ENCODE assay signal across 7 mouse cellular contexts in genomic region chr11:60933178-60933930, GRCm38 (mm10). TPM values are rescaled to one million over a fixed set of nuclear protein-coding genes. Genes with fewer than 3 reads are reported as not detected.
DNase-seq lines count a peak whose midpoint lies in the region; ATAC-seq and TF ChIP-seq lines count a peak whose summit lies in the region.

No protein-coding gene starts in this region.

- no peak for ATAC-seq in heart, postnatal 0 days (ENCODE audit: insufficient read depth, low read depth)
- no peak for ATAC-seq in midbrain, embryonic 15.5 days (replicated peaks)

- H3K9me3 ChIP-seq in heart, postnatal 0 days (replicated peaks; ENCODE audit: control insufficient read depth, low read length) = no peaks in the 10 kb centered on the region
- no peaks in the 10 kb centered on the region for H3K9me3 ChIP-seq in limb, embryonic 10.5 days (replicated peaks)
- H3K9me3 ChIP-seq in midbrain, embryonic 15.5 days = no peaks in the 10 kb centered on the region

- peaks cover 5% of the 10 kb centered on the region; the same call in 1 of the 2 replicates for H3K36me3 ChIP-seq in heart, postnatal 0 days (replicated peaks; ENCODE audit: control insufficient read depth, insufficient read depth, low read length)
- peaks cover 19% of the 10 kb centered on the region for H3K36me3 ChIP-seq in limb, embryonic 10.5 days
- H3K36me3 ChIP-seq in midbrain, embryonic 15.5 days (replicated peaks) = no peaks in the 10 kb centered on the region

- TF ChIP-seq EP300 in heart, postnatal 0 days (IDR thresholded peaks at IDR 0.05; ENCODE audit: low read depth) = no peak

- no peak for TF ChIP-seq CTCF in cortical plate, adult 2 months (IDR thresholded peaks at IDR 0.05; ENCODE audit: extremely low read depth, insufficient read depth, low read length)
- TF ChIP-seq CTCF in heart, postnatal 0 days (IDR thresholded peaks at IDR 0.05; ENCODE audit: low read depth) = no peak

- peak; percentile 64 for DNase-seq in Muller cell, postnatal 12 days (ENCODE audit: inconsistent ontology term)
- peak; percentile 16 for DNase-seq in heart, postnatal 0 days (ENCODE audit: low spot score)
- DNase-seq in limb, embryonic 10.5 days (ENCODE audit: low spot score) = no peak
- no peak for DNase-seq in cerebellum, adult 9-10 months
- no peak for DNase-seq in left cerebral cortex, adult 11 months (ENCODE audit: low spot score)

- H3K4me3 ChIP-seq in cortical plate, adult 2 months (ENCODE audit: insufficient read depth, low read length) = peak overlapping the region; percentile 44; the same call in 1 of the 2 replicates
- peak overlapping the region; percentile 80 for H3K4me3 ChIP-seq in heart, postnatal 0 days (ENCODE audit: low read depth, low read length)
- peak overlapping the region; percentile 90 for H3K4me3 ChIP-seq in limb, embryonic 10.5 days
- peak overlapping the region; percentile 95 for H3K4me3 ChIP-seq in midbrain, embryonic 15.5 days

- H3K4me2 ChIP-seq in heart, postnatal 0 days (ENCODE audit: low read depth, low read length) = peak overlapping the region; percentile 87
- peak overlapping the region; percentile 92 for H3K4me2 ChIP-seq in midbrain, embryonic 15.5 days

- no peak for TF ChIP-seq POLR2A in cortical plate, adult 2 months (IDR thresholded peaks at IDR 0.05; ENCODE audit: extremely low read depth, insufficient read depth, low read length)

- H3K9ac ChIP-seq in heart, postnatal 0 days (replicated peaks; ENCODE audit: low read depth, low read length) = peak overlapping the region; percentile 84; the same call in 1 of the 2 replicates
- peak overlapping the region; percentile 19; the same call in 1 of the 2 replicates for H3K9ac ChIP-seq in midbrain, embryonic 15.5 days

- WGBS in heart, postnatal 0 days = 67% methylated on average over 10 of the region's 10 CpGs
- 83% methylated on average over 10 of the region's 10 CpGs for WGBS in limb, embryonic 10.5 days
- whole genome bisulfite sequencing in midbrain, embryonic 15.5 days = 87% methylated on average over 10 of the region's 10 CpGs

- peaks cover 16% of the 10 kb centered on the region for H3K4me1 ChIP-seq in cortical plate, adult 2 months (ENCODE audit: control insufficient read depth, insufficient read depth, low read length)
- H3K4me1 ChIP-seq in heart, postnatal 0 days (ENCODE audit: control insufficient read depth, insufficient read depth) = peaks cover 42% of the 10 kb centered on the region
- peaks cover 35% of the 10 kb centered on the region for H3K4me1 ChIP-seq in limb, embryonic 10.5 days
- peaks cover 33% of the 10 kb centered on the region for H3K4me1 ChIP-seq in midbrain, embryonic 15.5 days

- no peak overlapping the region for H3K27ac ChIP-seq in cortical plate, adult 2 months (ENCODE audit: insufficient read depth, low read length)
- H3K27ac ChIP-seq in heart, postnatal 0 days (ENCODE audit: low read depth) = peak overlapping the region; percentile 1; the same call in 1 of the 2 replicates
- no peak overlapping the region for H3K27ac ChIP-seq in limb, embryonic 10.5 days
- no peak overlapping the region for H3K27ac ChIP-seq in midbrain, embryonic 15.5 days

- H3K27me3 ChIP-seq in heart, postnatal 0 days (ENCODE audit: control insufficient read depth, insufficient read depth, low read length) = no peaks in the 10 kb centered on the region
- H3K27me3 ChIP-seq in limb, embryonic 10.5 days (ENCODE audit: low read depth, poor library complexity, severe bottlenecking) = peaks cover 16% of the 10 kb centered on the region; the same call in 1 of the 2 replicates
- no peaks in the 10 kb centered on the region; the same call in 1 of the 2 replicates for H3K27me3 ChIP-seq in midbrain, embryonic 15.5 days (replicated peaks)

RNA-seq across cellular contexts. Expression of gene Map2k3, which starts 1.5 kb away (rescaled TPM):
- 16.0 and 17.1 TPM in 2 replicates for polyA plus RNA-seq in cortical plate, adult 2 months (2012; rRNA removed)
- total RNA-seq in heart, postnatal 0 days (2014; rRNA removed; ENCODE audit: low replicate concordance) = 32.6 and 35.7 TPM in 2 replicates
- 48.3 and 48.6 TPM in 2 replicates for polyA plus RNA-seq in heart, postnatal 0 days (2015; fragmentation: Nextera tagmentation; extraction: Ambion mirVana)
- polyA plus RNA-seq in limb, embryonic 10.5 days (2016; fragmentation: Nextera tagmentation; extraction: Ambion mirVana) = 78.3 and 93.3 TPM in 2 replicates
- polyA plus RNA-seq in midbrain, embryonic 15.5 days (2015; fragmentation: Nextera tagmentation; extraction: Ambion mirVana) = 32.0 and 34.0 TPM in 2 replicates

RNA-seq across cellular contexts. Expression of gene Natd1, which starts 18.8 kb away (rescaled TPM):
- polyA plus RNA-seq in cortical plate, adult 2 months (2012; rRNA removed) = 11.3 and 12.4 TPM in 2 replicates
- 25.2 and 32.1 TPM in 2 replicates for total RNA-seq in heart, postnatal 0 days (2014; rRNA removed; ENCODE audit: low replicate concordance)
- 11.2 and 13.1 TPM in 2 replicates for polyA plus RNA-seq in heart, postnatal 0 days (2015; fragmentation: Nextera tagmentation; extraction: Ambion mirVana)
- polyA plus RNA-seq in limb, embryonic 10.5 days (2016; fragmentation: Nextera tagmentation; extraction: Ambion mirVana) = 14.2 and 17.0 TPM in 2 replicates
- 31.6 and 39.2 TPM in 2 replicates for polyA plus RNA-seq in midbrain, embryonic 15.5 days (2015; fragmentation: Nextera tagmentation; extraction: Ambion mirVana)

RNA-seq across cellular contexts. Expression of gene Tmem11, which starts 54.3 kb away (rescaled TPM):
- polyA plus RNA-seq in cortical plate, adult 2 months (2012; rRNA removed) = 46.0 and 46.6 TPM in 2 replicates
- total RNA-seq in heart, postnatal 0 days (2014; rRNA removed; ENCODE audit: low replicate concordance) = 45.2 and 54.8 TPM in 2 replicates
- 56.2 and 58.6 TPM in 2 replicates for polyA plus RNA-seq in heart, postnatal 0 days (2015; fragmentation: Nextera tagmentation; extraction: Ambion mirVana)
- polyA plus RNA-seq in limb, embryonic 10.5 days (2016; fragmentation: Nextera tagmentation; extraction: Ambion mirVana) = 75.9 and 78.4 TPM in 2 replicates
- polyA plus RNA-seq in midbrain, embryonic 15.5 days (2015; fragmentation: Nextera tagmentation; extraction: Ambion mirVana) = 58.4 and 61.0 TPM in 2 replicates

Comparison
In these comparisons a context has a peak if more than half of its experiments do, and no peak if none do; other contexts are left out.
1. DNase-seq: peak in Muller cell, postnatal 12 days (single experiment) and heart, postnatal 0 days (single experiment); none in limb, embryonic 10.5 days (single experiment), cerebellum, adult 9-10 months (single experiment) and left cerebral cortex, adult 11 months (single experiment).
2. H3K4me3 ChIP-seq: peak in every context shown above with its lines; median percentile 95 in midbrain, embryonic 15.5 days; 90 in limb, embryonic 10.5 days; 80 in heart, postnatal 0 days; 44 in cortical plate, adult 2 months.